Mouse (Mus musculus) cerebellum, postnatal 10 days (tissue): ENCODE results near the gene Rab5c.

Experiments used
- DNase-seq, 2 experiments: peaks; one replicate each; pipeline ENCODE4 v3.0.0; 2021; ENCODE audit warnings: mixed read lengths in 2 of 2

The Rab5c gene

DNA sequence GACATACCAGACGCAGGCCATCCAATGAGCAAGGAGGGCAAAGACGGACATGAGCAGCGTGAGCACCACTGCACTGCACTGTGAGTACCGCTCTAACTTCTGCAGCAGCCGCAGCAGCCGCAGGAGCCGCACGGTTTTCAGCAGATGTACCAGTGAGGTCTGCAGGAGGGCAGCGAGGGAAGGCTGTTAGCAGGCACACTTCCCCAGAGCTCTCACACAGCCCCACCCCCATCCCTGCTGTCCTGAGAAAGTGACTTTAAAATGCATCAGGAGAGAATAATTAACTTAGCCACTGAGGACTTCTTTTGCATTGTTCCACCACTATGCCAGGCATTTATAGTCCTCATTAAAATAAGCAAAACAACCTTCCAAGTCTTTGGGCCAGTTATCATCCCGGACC lies 14.3 kb upstream of the Rab5c start:
- no peak for DNase-seq

DNA sequence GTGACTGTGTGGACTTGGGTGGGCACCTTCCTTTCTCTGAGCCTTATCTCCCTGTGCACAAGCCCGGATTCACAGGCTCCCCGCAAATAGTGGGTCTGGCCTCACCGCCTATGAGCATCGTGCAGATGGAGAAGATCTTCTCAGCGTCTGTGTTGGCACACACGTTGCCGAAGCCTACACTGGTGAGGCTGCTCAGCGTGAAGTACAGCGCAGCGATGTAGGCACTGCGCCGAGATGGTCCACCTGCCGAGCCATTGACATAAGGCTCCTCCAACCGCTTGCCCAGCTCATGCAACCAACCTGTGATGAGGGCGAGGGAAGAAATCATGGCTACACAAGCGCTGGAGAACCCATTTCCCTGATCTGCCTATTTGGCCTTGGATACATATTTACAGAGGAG lies 12.1 kb upstream of the Rab5c start:
- no peak for DNase-seq

DNA sequence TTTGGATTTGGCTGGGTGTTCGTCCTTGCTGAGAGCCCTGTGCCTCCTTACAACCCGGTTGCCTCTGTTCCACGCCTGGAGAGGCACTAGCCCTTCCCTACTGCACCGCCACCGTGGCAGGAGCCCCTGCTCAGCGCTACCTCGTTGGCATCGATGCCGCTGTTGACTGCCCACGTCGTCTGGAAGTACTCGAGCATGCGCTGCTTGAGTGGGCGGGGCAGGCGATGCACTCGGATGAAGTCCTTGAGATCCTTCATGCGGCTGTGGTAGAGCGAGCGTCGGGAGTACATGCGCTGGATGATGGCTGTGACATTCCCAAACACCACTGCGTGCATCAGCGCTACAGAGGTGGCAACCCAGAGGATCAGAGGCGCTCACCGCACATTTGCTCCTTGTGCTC lies 11.5 kb upstream of the Rab5c start:
- DNase-seq = no peak

DNA sequence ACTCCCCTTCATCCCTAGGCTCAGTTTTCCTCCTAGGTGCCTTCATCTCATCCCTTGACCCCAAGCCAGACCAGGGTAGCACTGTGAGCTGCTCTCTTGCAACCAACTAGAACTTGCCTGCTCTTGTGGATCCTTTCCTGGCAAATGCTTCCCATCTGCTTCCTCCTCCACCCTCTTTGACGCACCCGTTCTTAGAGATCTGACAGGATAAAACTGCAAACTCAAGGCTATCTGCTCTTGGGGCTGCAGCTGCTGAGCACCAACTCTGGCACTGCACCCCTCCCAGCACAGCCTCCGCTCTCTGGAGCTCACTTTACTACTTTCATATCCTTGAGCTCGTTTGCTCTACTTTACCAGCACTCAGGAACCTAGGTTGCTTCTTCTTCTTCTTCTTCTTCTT lies 10.6 kb upstream of the Rab5c start:
- no peak for DNase-seq

DNA sequence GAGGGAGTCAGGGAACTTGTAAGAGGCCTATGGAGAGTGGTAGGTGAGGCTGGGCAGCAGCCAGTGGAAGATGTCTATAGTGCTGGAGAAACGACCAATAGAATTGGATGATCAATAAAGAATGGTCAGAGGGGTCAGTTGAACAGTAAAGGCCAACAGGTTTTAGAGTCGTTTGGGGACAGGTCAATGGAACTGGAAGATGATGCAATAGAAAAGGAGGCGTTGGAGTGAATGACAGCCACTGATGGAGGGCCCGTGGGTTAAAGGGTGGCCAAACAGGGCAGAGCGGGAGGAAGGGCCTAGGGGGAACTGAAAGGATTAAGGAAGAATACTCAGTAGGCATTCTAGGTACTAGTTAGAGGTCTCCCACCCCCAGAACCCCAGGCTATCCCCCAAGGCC lies 9.1 kb upstream of the Rab5c start:
- DNase-seq = no peak

DNA sequence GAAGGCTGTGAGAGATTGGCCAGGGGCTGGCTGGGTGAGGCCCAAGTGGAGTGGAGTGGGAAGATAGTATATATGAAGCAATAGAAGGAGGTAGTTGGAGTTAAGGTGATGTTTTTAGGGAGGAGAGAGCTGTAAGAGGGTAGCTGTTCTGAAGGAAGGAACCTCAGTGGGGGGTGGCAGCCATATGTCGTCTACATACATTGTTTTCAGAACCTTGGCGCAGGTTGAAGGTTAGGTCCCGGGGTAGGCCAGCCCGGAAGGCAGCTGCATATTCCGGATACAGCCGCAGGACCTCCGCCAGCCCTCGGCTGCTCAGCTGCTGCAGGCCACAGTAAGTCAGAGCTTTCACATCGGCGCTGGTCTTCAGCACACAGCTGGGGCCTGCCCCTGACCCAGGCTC lies 8.5 kb upstream of the Rab5c start:
- DNase-seq = no peak

DNA sequence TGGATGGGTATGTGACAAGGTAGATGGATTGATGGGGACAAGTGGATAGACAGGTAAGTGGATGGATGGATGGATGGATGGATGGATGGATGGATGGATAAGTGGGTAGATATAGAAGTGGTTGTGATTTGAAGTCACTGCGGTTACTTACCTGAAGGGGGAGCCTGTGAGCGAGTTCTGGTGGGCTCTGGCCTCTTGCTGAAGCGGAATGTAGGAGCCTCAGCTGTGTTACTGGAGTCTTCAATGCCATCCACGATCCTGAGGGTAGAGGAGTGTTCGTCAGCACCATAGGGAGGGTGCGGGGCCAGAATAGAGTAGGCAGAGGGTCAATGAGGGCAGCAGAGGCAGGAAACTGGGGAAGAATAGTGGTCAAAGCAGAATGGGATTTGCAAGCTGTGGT lies 7.1 kb upstream of the Rab5c start:
- peak; percentile 76 to 79 for DNase-seq

DNA sequence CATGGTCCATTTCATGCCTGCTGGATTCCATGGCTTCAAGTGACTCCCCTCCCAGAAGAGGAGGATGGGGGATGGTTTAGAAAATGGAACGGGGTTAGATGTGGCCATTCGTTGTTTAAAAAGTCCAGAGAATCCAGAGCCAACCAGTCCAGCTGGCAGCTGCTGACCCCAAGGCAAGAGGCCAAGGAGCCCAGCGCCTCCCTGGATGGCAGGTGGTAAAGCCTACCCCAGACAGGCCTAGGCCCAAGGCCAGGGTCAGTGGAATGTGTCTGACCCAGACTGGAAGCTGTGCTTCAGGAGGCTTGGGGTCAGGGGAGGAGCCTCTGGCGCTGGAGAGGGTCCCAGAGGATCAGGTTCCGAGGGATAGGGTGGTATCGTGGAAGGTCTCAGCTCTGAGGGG lies 3.3 kb upstream of the Rab5c start:
- DNase-seq = peak; percentile 66 to 77

DNA sequence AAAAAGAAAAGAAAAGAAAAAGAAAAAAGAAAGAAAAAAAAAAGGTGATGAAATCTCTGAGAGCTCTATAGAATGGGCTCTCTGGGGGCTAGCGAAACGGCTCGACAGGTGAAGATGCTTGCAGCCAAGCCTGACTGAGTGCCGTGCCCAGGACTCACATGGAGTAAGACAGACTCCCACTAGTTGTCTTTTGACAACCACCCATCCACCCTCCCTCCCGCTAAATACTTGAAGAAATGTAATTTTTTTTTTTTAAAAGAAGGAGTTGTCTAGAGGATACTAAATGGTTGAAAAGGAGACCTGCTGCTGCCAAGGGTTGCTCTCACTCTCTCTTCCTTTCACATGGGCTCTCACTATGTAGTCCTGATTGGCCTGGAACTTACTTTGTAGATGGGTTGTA lies 734 bp upstream of the Rab5c start:
- DNase-seq = peak in 1 of 2 experiments; percentile 48

DNA sequence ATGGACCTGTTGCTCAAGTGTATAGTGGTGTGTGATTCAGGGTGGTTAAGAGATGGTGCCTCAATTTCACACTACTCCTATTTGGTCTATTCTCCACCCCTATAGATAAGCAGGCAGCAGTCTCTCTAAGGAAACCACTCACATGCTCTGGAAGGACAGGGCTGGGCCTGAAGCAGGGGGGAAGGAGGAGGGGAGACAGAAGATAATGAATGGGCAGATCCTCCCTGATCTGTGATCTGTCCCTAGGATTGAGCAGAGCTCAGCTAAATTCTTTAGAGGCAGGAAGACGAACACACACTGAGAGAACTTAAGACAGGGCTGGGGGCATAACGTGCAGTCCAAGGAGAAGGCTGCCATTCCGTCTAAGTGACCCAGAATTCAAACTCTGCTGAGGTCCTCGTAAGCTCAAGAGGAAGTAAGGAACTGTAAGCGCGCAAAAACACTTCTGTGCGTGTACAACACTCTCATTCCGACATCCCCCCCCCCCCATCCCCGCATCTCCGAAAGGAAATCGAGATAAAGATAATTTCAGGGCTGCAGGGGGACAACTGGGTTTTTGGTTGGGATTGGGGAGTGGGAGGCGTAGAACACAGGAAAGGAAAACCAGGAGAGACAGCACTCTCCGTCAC lies 796 bp downstream of the Rab5c start:
- DNase-seq = no peak

DNA sequence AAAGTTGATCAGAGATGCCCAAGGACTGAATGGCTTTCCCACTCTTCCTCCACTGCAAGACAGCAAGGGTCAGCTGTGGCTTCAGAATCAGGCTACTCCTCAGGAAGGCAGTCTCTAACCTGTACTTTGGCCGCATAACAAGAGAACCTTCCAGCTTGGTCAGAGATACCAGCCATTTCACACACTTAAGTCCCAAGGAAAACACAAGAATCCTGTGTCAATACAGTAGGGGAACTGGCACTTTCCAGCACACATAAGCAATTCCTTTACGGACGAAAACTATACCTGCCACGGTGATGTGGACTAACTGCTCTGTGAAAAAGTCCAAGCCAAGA lies 1.3 kb downstream of the Rab5c start:
- no peak for DNase-seq

DNA sequence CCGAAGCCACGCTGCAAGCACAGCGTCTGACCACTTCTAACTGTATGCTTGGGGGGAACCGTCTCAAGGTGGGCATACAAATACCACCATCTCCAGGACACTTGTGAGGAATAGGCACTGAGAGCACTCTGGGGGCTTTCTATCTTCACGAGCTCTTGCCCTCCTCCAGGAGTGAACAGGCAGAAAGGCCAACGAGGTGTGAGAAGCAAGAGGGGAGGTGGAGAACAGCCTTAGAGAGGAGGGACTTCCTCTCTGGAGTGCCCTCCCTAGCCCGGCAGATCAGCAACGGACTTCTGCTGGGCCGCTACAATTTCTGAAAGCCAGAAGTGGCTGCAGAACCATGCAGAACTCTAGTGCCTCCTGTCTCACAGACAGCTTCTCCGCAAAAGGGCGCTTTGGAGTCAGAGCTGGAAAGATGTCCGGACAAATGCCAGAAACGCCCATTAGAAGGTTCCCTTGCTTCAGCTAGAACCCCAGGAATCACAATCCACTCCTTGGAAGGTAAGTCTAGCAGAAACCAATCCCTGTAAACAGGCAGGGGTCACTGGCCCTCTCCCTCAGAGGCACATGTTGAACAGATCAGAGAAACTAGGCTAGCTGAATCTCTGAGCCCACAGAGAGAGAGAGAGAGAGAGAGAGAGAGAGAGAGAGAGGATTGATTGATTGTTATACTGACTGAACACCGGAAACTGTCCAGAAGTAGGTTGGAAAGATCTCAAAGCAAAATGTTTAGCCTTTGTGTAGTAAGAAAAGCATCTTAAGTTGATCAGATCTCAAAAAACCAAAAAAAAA lies 1.9 kb downstream of the Rab5c start:
- no peak for DNase-seq

DNA sequence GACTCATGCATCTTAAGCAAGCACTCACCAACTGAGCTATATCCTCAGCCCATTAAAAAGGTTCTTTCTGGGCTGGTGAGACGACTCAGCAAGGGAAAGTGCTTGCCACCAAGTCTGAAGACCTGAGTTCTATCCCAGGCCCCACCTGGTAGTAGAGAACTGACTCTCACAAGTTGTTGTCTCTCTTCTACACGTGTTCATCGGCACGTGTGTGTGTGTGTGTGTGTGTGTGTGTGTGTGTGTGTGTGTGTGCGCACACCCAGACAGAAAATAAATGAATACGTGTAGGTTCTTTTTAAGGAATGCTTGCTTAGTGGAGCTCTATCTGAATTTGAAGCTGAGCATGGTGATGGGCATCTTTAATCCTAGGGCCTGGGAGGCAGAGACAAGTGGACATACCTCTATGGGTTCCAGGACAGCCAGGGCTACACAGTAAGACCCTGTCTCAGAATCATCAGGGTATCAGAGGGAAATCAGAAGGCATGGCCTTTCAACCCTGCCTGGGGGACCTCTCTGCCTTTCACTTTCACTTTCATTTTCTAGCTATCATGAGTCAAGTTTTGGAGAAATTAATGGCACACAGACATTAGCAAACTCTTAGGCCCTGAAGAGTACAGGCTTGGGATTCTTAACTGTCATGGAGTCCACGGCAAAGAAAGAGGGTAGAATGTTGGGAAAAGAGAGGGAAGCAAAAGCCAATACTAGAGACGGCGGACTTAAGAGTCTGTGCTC lies 2.7 kb downstream of the Rab5c start:
- DNase-seq = no peak

DNA sequence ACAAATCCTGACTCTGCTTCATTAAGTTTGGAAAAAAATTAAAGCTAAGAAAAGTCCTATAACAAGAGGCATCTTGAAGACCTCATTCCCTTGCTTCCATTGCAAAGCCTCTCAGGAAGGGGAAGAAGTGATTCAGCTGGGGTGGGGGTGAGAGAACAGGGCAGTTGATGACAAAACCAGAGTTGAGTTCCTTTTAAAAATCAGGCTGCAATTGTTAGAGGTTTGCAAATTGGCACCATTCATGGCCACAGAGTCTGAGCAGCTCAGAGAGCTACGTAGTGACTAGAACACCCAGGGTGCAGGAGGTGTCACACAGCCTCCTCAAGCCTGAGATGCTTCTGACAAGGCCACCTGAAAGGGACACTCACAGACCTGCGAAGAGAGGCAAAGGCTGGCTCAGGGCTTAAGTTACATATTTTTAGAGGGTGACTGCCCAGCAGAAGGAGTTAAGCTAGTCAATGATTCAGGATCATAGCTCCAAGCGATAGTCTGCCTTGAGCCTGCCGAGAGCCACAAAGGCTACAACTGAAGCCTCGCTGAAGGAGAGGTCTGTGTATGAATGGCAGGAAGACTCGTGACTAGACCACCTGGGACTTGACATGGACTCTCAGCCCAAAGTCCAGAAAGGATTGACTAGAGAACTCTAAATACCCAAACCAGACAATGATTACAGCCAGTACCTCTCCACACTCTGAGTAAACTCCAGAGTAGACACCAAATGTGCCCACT lies 7.4 kb downstream of the Rab5c start:
- DNase-seq = no peak

DNA sequence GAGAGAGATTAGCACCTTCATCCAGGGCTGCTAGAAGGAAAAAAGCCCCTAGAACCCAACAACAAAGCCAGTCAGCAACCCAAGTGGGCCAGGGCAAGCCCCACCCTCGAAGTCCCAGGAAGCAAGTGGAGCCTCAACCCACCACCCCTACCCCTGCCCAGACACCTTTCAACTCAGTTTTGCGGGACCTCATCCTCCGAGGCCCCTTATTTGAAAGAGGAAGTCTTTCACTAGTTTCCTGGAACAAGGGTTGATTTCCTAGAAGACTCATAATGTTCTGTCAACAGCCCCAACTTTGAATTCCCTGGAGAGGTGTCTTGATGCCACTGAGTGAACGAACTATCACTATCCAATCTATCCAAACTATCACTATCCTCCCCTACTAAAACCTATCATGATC lies 8.0 kb downstream of the Rab5c start:
- no peak for DNase-seq

DNA sequence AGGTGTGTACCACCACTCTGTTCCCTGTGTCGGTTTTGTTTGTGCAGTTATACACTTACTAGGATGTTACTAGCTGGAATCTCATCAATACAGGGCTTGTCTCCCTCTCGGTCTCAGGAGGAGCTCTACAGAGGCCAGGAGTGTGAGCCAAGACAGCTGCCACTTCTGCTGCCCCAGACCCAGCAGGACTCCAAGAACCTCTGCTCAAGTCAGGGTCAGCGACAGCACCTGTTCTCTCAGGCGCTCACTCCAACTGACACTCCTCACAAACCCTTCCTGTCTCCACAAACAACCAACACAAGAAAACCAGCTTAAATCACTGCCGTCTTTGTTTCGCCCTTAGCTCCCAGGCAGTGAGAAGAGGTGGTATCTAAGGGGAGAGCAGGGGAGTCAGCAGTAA lies 9.4 kb downstream of the Rab5c start:
- no peak for DNase-seq

DNA sequence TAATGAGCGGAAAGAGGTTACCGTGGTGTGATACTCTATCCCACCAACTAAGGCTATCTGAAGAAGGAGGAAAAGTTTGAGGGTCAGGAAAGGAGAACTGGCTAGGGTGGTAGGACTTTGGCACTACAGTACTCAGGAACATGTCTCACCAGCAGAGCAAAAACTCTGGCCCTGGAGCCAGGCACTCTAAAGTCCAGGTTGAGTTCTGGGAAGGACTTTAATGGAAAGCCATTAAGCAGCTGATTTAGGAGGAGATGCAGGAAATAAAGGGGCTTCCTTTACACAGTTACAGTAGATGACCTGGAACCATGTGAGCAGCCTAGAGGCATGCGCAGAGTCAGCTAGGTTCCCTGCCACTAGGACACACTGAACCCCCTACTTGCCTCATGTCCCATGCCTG lies 10.8 kb downstream of the Rab5c start:
- no peak for DNase-seq

DNA sequence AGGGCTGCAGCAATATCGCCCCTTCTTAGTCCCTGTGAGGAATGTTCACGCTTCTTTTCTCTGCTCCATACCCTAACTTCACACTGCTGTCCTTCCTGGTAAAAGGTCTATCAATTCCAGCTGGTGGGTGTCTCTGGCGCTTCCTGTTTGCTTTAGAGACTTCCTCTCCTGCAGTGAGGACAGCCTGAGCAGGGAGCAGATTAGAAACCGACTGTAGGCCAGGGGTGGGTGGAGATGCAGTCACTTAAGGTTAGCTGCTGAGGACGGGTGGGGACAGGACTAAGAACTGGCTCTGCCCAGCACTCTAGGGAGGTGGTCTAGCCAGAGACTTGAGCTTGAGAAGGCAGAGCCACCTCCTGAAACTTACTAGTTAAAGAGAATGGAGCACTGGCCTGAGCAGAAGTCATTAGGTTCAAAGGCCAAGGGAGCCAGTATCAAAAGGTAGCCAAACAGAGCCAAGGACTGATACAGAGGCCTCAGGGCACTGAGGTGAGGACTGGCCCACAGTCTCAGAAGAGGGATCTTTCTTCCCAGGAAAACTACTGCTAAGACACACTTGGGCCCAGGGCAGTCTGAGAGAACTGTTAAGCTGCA lies 13.0 kb downstream of the Rab5c start:
- no peak for DNase-seq

DNA sequence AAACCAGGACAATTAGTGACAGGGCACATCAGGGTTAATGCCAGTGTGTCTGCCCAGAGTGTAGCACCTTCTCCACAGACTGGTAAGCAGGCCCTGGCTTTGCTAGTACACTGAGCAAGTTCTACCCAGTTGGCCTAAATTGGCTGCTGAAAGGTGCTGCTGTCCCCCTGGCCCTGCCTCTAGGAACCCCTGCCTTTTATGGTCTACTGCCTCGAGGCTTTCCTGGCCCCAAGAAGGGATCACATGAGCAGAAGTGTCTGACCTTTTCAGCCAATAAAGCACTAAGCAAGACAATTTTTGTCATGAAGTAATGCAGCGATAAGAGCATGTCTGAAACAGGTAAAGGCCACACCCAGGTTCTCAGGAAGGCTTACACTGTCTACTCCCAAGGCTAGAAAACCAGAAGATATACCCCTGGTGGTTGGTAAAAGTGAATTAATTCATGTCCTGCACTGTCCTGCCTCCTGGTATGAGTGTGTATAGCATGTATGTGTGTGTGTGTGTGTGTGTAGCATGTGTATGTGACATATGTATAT lies 15.5 kb downstream of the Rab5c start:
- no peak for DNase-seq

DNA sequence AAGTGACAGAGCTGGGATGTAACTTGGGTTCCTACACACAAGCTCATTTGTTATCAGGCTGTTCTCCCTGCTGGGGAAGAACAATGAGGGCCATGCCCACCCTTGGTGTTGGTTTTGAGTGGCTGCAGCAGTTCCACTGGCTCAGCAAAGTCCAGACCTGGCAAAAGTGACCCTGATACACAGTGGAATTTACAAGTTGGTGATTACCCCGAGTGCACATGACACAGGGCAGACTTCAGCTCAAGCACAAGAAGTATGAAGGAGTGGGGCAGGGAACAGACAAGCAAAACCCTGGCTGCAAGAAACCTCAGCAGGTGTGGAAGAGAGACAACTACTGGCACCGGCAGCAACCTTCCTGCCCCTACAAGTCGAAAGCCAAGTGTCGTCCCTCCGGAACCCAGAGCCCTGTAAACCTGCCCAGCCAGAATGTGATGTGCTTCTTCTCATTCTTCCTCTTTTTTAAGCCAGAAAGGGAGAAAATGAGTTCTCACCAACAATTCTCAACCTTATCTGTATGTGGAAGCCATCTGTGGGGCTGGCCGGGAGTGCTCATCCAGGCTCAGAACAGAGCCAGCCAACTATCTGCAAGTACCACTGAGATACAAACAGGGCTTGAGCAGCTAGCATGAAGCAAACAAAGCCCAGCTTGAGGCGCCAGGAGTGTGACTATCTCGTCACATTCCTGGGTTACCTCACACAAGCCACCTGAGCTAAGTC lies 16.1 kb downstream of the Rab5c start:
- no peak for DNase-seq

DNA sequence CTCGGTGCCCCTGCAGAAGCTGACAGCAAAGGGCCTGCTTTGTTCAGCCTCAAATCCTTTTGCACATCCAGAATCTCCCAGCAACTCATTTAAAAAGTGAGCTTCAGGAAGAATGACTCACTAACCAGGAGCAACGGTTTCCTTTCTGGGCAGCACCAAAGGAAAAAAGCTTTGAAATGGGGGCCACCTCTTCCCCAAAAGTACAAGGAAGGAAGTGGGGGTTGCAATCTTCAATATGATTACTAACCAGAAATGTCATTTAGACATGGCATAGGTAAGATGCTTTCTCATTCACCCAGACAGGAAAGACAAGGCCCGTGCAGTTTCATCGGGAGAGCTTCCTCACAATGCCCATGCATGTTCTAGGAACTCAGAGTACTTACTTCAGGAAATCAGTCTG lies 16.8 kb downstream of the Rab5c start:
- DNase-seq = no peak

DNA sequence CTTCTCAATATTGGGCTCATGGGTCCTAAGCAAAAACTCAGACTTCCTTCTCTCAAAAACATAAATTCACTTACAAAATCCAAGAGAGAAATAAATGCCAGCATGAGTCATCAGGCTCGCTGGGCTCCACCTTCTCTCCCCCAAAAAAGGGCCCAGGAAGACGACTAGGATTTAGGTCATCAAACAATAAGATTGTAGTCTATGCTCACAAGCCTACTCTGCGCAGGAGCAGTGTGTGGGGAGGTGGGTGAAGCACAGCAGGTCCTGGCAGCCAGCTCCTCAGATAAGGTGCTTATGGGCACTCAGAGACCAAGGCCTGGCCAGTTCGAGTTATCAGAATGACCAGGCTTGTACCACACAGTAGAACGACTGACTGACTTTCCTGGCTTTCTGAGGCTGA lies 17.7 kb downstream of the Rab5c start:
- no peak for DNase-seq
